Mouse (Mus musculus) forebrain, embryonic 13.5 days (tissue): ENCODE results near the gene E2f2. TPM values are rescaled to one million over a fixed set of nuclear protein-coding genes. Genes with fewer than 3 reads are reported as not detected.

ENCODE experiments used
- ATAC-seq: fragments of 200-750 bp; cut with Nextera tagmentation; 2 replicates; pipeline ENCODE4 v1.8.0; 2017
- H3K27ac ChIP-seq: fragments of 300-500 bp; sonication (generic); 2 replicates; pipeline ENCODE4 v1.5.1; 2015; ENCODE audit warnings: inconsistent platforms, mild to moderate bottlenecking, moderate library complexity
- H3K27me3 ChIP-seq: fragments of 300-500 bp; sonication (generic); 2 replicates; pipeline ENCODE4 v1.6.1; 2015; ENCODE audit warnings: mild to moderate bottlenecking, inconsistent platforms
- H3K36me3 ChIP-seq: fragments of 300-500 bp; sonication (generic); 2 replicates; pipeline ENCODE4 v1.6.1; 2015; ENCODE audit warnings: mild to moderate bottlenecking, inconsistent platforms; ENCODE audit not compliant: poor library complexity, severe bottlenecking
- H3K4me1 ChIP-seq: fragments of 300-500 bp; sonication (generic); 2 replicates; pipeline ENCODE4 v1.6.1; 2015; ENCODE audit warnings: inconsistent platforms
- H3K4me2 ChIP-seq: fragments of 300-500 bp; sonication (generic); 2 replicates; pipeline ENCODE4 v1.6.1; 2015; ENCODE audit warnings: inconsistent platforms, mild to moderate bottlenecking, moderate library complexity
- H3K4me3 ChIP-seq: fragments of 300-500 bp; sonication (generic); 2 replicates; pipeline ENCODE4 v1.5.1; 2015; ENCODE audit warnings: mild to moderate bottlenecking, inconsistent platforms
- H3K9ac ChIP-seq: fragments of 300-500 bp; sonication (generic); 2 replicates; pipeline ENCODE4 v1.6.1; 2015; ENCODE audit warnings: mild to moderate bottlenecking, inconsistent platforms
- H3K9me3 ChIP-seq: fragments of 300-500 bp; sonication (generic); replicated peaks from 2 replicates; pipeline ENCODE4 v1.6.1; 2016; ENCODE audit warnings: inconsistent platforms
- WGBS: fragments of 180-500 bp; shearing (Covaris S2); methylation state at CpG from one replicate; pipeline ENCODE4 v1.1.7; 2015; 5-methylcytosine and 5-hydroxymethylcytosine counted together
- polyA plus RNA-seq: library from polyadenylated mRNA; unstranded; fragments of >200 nt; fragmentation: Nextera tagmentation; extraction: Ambion mirVana; gene quantifications from 2 replicates; pipeline ENCODE4 v1.2.1, GENCODE M21; 2015

Gene E2f2
- polyA plus RNA-seq, result 9.7 and 11.3 TPM in 2 replicates

DNA sequence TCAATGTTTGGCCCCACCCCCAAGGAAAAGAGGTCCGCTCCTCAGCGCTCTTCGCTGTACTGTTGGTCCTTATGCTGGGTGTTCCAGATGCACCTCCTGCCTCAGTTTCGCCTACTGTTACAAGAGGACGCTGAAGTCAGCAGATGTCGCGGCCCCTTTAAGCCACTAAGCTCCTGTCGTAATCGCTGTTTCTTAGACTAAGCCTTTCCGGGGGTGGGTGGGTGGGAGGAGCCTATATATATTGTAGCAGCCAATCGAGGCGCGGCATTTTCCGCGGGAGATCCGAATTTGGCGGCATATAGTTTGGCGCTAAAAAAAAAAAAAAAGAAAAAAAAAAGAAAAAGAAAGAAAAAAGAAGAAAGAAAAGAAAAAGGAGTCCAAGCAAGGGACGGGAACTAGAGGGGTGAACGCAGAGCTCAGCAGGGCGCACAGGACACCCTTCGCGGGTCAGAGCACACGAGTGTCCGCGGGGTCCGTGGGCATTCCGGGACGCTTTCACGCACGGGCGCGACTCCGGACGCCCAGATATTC lies at the start of gene E2f2:
E2f2 (plus strand) TSS at position 384 of the 531 bp plus-strand sequence.
- peak within 1 kb of the TSS; percentile 61 for H3K27ac ChIP-seq
- peak within 1 kb of the TSS; percentile 74 for H3K4me3 ChIP-seq
- H3K36me3 ChIP-seq, result no peaks in the 10 kb centered on the region
- H3K4me2 ChIP-seq, result peak within 1 kb of the TSS; percentile 100
- no peaks in the 10 kb centered on the region for H3K9me3 ChIP-seq
- H3K27me3 ChIP-seq, result no peaks in the 10 kb centered on the region
- WGBS, result under 1% methylated on average over 35 of the region's 35 CpGs
- H3K4me1 ChIP-seq, result peaks cover 54% of the 10 kb centered on the region
- peak; percentile 82 for ATAC-seq
- peak within 1 kb of the TSS; percentile 77 for H3K9ac ChIP-seq

DNA sequence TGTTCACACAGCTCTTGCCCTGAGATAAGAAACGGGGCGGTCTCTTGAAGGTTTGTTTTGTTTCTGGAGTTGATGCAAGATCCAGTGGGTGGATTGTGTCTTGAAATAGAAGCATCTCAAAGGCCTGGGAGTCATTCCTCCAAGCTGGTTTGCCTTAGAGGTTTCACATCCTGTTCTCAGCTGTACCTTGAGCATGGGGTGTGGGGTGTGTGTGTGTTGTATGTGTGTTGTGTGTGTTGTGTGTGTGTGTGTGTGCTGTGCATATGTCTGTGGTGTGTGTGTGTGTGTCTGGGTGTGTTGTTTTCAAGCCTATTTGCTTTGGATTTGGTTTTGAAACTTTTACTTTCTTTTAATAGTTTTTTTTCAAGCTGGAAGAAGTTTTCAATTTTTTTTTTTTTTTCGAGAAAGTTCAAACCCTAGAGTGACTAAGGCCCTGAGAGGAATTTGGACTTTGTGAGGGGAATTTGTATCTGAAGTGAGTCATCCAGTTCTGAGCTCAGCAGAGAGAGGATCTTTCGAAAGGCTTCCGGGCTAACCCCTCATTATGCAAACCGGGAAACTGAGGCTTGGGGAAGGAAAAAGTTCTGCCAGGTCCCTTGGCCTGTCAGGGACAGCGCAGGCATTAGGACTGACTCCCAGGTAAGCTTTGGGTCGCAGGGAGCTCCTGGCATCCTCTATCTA lies 48.9 kb upstream of the E2f2 start:
- Histone ChIP-seq H3K9me3 (no peaks in the 10 kb centered on the region), H3K4me1 (no peaks in the 10 kb centered on the region), H3K9ac (no peak overlapping the region), H3K4me2 (no peak overlapping the region), H3K4me3 (no peak overlapping the region), H3K36me3 (no peaks in the 10 kb centered on the region), H3K27ac (no peak overlapping the region), H3K27me3 (no peaks in the 10 kb centered on the region)
- ATAC-seq, result no peak
- WGBS, result 78% methylated on average over 8 of the region's 8 CpGs

DNA sequence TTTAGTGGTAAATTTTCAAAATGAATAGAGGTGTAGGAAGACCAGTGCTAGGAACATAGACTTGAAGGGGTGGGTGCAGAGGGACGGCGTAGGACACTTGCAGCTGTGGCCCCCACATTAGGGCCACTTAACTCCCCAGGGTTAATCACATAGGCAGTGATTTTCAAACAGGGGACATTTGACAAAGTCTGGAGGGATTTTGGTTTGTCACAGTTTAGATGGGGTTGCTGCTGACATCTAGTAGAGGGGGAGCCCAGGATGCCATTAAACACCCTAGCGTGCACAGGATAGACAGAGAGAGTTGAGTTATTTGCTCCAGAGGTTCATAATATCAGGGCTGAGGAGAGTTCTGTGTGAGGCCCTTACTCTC lies 48.4 kb upstream of the E2f2 start:
- Histone ChIP-seq H3K4me2 (no peak overlapping the region), H3K27me3 (no peaks in the 10 kb centered on the region), H3K4me1 (no peaks in the 10 kb centered on the region), H3K36me3 (no peaks in the 10 kb centered on the region), H3K9me3 (no peaks in the 10 kb centered on the region), H3K27ac (no peak overlapping the region), H3K9ac (no peak overlapping the region), H3K4me3 (no peak overlapping the region)
- no peak for ATAC-seq
- WGBS, result 94% methylated on average over 3 of the region's 3 CpGs

DNA sequence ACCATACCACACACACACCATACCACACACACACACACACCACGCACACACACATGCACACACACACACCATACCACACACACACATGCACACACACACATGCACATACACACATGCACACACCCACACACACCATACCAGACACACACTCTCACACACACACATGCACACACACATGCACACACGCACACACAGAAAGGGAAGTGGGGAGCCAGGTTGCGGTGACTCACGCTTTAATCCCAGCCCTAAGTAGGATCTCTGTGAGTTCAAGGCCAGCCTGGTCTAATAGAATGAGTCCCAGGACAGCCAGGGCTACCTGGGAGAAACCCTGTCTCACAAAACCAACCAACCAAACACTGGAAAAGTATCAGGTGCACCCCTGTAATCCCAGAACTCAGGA lies 47.6 kb upstream of the E2f2 start:
- Histone ChIP-seq H3K27me3 (no peaks in the 10 kb centered on the region), H3K27ac (no peak overlapping the region), H3K4me1 (no peaks in the 10 kb centered on the region), H3K4me3 (no peak overlapping the region), H3K9me3 (no peaks in the 10 kb centered on the region), H3K36me3 (no peaks in the 10 kb centered on the region), H3K9ac (no peak overlapping the region), H3K4me2 (no peak overlapping the region)
- 95% methylated on average over 4 of the region's 4 CpGs for WGBS
- no peak for ATAC-seq

DNA sequence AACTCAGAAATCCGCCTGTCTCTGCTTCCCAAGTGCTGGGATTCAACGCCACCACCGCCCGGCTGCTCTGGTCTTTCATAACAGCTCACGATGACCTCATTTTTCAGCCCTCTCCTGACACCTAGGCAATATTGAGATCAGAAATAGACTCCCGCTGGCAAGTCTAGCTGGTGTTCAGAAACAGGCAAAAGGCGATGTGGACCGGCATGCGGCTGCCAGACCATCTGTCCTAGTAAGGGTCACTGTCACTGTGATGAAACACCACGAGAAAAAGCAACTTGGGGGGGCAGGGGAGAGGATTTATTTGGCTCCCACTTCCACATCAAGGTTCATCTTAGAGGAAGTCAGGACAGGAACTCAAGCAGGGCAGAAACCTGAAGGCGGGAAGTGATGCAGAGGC lies 46.7 kb upstream of the E2f2 start:
- H3K36me3 ChIP-seq, result no peaks in the 10 kb centered on the region
- H3K9me3 ChIP-seq, result no peaks in the 10 kb centered on the region
- H3K4me3 ChIP-seq, result no peak overlapping the region
- H3K4me1 ChIP-seq, result no peaks in the 10 kb centered on the region
- WGBS, result 91% methylated on average over 11 of the region's 11 CpGs
- H3K27me3 ChIP-seq, result no peaks in the 10 kb centered on the region
- no peak for ATAC-seq
- H3K27ac ChIP-seq, result no peak overlapping the region
- no peak overlapping the region for H3K9ac ChIP-seq
- no peak overlapping the region for H3K4me2 ChIP-seq

DNA sequence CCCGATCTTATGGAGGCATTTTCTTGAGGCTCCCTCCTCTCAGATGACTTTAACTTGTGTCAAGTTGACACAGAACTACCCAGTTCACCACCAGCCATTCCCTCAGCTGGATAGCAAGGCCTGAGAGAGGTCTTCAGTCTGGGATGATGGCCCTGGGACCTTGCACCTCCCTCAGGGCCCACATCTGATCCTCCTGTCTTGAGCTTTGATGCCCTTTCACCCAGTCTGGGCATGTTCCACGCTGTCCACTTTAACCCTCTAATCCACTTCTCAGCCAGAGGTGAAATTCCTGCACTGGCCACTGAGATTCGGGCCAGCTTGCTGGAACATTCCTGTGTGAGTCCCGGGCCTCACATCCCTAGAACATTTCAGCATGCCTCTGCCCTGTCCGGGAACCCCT lies 46.2 kb upstream of the E2f2 start:
- no peak for ATAC-seq
- 89% methylated on average over 5 of the region's 5 CpGs for WGBS

DNA sequence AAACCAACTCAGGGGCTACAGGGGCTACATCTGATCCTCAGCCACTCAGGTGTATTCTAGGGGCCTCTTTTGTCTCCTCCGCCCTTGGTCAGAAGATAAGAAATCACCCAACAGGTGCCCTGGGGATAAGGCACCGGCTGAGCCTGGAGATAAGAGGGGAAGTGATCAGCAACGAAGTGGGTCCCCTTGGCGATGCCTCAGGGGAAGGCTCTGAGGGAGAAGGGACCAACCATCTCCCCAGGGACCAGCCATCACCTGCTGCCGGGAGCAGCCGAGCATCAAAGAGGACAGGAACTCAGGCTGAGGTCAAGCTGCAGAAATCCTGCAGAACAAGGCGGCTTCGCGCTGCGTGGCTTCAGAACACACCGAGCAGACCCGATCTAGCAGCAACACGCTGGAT lies 44.5 kb upstream of the E2f2 start:
- Histone ChIP-seq H3K9me3 (no peaks in the 10 kb centered on the region), H3K27ac (no peak overlapping the region), H3K4me3 (no peak overlapping the region), H3K4me2 (no peak overlapping the region), H3K36me3 (no peaks in the 10 kb centered on the region), H3K27me3 (no peaks in the 10 kb centered on the region), H3K4me1 (no peaks in the 10 kb centered on the region), H3K9ac (no peak overlapping the region)
- WGBS, result 83% methylated on average over 13 of the region's 13 CpGs
- no peak for ATAC-seq

More for the DNA sequence above, 46.2 kb upstream of the E2f2 start:
- H3K4me3 ChIP-seq, result no peak overlapping the region
- H3K27me3 ChIP-seq, result no peaks in the 10 kb centered on the region
- no peak overlapping the region for H3K9ac ChIP-seq
- H3K4me1 ChIP-seq, result no peaks in the 10 kb centered on the region
- H3K27ac ChIP-seq, result no peak overlapping the region
- H3K4me2 ChIP-seq, result no peak overlapping the region
- no peaks in the 10 kb centered on the region for H3K36me3 ChIP-seq
- no peaks in the 10 kb centered on the region for H3K9me3 ChIP-seq

DNA sequence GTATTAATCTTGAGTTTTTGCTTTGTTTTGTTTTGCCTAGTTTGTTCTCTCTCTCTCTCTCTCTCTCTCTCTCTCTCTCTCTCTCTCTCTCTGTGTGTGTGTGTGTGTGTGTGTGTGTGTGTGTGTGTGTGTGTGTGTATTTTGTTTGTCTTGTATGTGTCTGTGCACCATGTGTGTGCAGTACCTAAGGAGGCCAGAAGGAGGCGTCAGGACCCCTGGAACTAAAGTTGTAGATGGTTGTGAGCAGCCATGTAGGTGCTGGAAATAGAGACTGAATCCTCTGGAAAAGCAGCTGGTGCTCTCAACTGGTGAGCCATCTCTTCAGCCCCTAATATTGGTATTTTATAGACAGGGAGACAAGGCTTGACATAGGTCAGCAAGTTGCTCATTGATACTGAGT lies 42.4 kb upstream of the E2f2 start:
- no peak overlapping the region for H3K4me3 ChIP-seq
- H3K4me1 ChIP-seq, result peaks cover 13% of the 10 kb centered on the region
- no peak overlapping the region for H3K4me2 ChIP-seq
- WGBS, result 88% methylated on average over 1 of the region's 1 CpGs
- ATAC-seq, result no peak
- H3K27ac ChIP-seq, result no peak overlapping the region
- H3K27me3 ChIP-seq, result no peaks in the 10 kb centered on the region
- no peaks in the 10 kb centered on the region for H3K36me3 ChIP-seq
- no peaks in the 10 kb centered on the region for H3K9me3 ChIP-seq
- no peak overlapping the region for H3K9ac ChIP-seq

DNA sequence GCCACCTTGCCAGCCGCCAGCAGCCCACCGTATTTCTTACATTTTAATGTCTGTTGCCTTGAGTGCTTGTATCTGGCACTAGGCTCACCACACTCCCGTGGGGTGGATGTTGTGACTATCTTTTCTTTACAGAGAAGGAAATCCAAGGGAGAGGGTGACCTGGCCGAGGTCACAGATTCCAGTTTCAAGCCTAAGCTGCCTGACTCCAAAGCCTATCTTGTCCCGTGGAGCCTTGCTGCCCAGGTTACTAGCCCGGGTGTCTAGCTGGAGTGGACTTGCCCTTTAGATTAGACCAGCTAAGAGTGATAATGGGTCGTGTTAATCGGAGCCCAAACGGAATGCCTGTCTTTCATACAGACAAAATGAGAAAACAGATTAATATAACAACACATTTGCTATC lies 38.4 kb upstream of the E2f2 start:
- Histone ChIP-seq H3K27me3 (no peaks in the 10 kb centered on the region), H3K27ac (peak overlapping the region; percentile 98), H3K4me3 (peak overlapping the region; percentile 43; the same call in 1 of the 2 replicates), H3K36me3 (no peaks in the 10 kb centered on the region), H3K9ac (peak overlapping the region; percentile 76), H3K4me2 (peak overlapping the region; percentile 70), H3K9me3 (no peaks in the 10 kb centered on the region), H3K4me1 (peaks cover 30% of the 10 kb centered on the region)
- no peak for ATAC-seq
- 13% methylated on average over 9 of the region's 9 CpGs for WGBS

DNA sequence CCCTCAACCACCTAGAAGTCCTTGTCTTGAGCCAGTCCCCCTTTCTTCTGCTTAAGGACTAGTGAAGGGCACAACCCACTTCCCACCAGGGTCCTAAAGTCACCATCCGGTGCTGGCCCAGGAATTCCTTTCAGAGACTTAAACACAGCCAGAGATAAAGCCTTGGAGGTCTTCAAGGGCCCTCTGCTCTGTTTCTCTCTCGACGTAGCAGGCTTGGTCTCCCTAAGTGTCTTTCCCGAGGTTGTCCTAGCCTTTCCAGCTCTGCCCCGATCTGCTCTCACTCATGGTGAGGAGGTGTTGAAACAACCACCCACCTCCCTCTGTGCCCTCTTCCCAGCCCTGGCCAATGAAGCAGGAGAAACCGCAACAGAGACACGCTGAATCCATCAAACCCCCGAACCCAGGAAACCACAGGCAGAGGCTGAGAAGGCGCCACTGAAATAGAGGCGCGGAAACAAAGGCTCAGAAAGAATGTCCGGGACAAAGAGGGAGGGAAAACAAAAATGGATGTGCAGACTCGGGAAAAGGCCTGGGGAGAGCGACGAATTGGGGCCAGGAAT lies 37.7 kb upstream of the E2f2 start:
- Histone ChIP-seq H3K4me3 (peak overlapping the region; percentile 43), H3K27ac (peak overlapping the region; percentile 98), H3K4me1 (peaks cover 34% of the 10 kb centered on the region), H3K4me2 (peak overlapping the region; percentile 70), H3K27me3 (no peaks in the 10 kb centered on the region), H3K36me3 (no peaks in the 10 kb centered on the region), H3K9me3 (no peaks in the 10 kb centered on the region), H3K9ac (peak overlapping the region; percentile 76)
- ATAC-seq, result peak; percentile 53
- 1% methylated on average over 15 of the region's 15 CpGs for WGBS

DNA sequence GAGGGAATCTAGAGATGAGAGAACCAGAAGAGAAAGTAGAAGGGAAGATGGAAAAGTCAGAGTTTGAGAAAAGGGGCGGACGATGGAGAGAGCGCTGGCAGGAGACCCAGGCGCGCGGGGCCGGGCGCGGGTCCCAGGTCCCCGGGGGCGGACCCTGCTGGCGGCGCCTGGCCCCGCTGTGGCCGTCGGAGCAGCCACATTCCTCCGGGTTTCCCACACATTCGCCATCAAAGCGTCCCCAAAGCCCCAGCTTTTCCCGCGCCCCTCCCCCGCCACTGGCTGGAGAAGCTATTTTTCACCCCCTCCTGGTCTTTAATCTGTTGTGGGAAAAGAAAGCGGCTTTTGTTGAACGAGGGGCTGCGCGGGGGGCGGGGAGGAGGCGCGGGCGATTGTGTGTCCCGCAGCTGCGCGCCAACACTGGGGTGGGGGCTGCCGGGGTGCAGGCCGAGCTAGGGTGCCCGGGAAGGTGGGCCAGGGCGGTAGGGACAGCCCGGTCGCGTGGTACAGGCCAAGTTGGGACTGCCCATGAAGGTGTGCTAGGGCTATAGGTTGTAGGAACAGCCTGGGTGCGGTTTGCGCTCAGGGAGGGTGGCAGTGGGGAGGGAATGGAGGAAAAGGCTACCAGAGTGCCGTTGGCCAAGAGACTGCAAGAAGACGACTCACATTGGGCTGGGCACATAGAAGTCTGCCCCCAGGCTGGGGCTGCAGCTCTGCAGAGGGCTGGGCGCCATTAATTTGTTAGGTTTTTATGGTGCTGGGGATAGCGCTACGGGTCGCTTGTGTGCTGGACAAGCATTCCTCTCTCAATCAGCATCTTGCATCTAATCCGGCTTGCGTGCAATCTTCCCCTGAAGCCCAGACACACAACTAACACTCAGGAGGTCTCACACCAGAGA lies 37.0 kb upstream of the E2f2 start:
- H3K9me3 ChIP-seq, result no peaks in the 10 kb centered on the region
- peak; percentile 81 for ATAC-seq
- H3K27ac ChIP-seq, result peak overlapping the region; percentile 98
- H3K9ac ChIP-seq, result peak overlapping the region; percentile 76
- H3K4me2 ChIP-seq, result peak overlapping the region; percentile 70
- H3K36me3 ChIP-seq, result no peaks in the 10 kb centered on the region
- WGBS, result 4% methylated on average over 50 of the region's 50 CpGs
- no peaks in the 10 kb centered on the region for H3K27me3 ChIP-seq
- peaks cover 41% of the 10 kb centered on the region for H3K4me1 ChIP-seq
- H3K4me3 ChIP-seq, result peak overlapping the region; percentile 43
